Mouse (Mus musculus) cerebellum, adult 2 months (tissue): ENCODE measurements around the gene Tmem11.

Source experiments
- CTCF ChIP-seq: fragments of 200-500 bp; IDR thresholded peaks from 2 replicates; pipeline ENCODE4 v1.5.1; 2011; ENCODE audit warnings: low read depth, mild to moderate bottlenecking, control low read depth, low read length, moderate library complexity, borderline replicate concordance; ENCODE audit not compliant: insufficient read depth
- POLR2A ChIP-seq: fragments of 200-500 bp; IDR thresholded peaks from 2 replicates; pipeline ENCODE4 v1.6.1; 2011; ENCODE audit warnings: low read length, control low read depth, borderline replicate concordance; ENCODE audit not compliant: insufficient read depth

DNA sequence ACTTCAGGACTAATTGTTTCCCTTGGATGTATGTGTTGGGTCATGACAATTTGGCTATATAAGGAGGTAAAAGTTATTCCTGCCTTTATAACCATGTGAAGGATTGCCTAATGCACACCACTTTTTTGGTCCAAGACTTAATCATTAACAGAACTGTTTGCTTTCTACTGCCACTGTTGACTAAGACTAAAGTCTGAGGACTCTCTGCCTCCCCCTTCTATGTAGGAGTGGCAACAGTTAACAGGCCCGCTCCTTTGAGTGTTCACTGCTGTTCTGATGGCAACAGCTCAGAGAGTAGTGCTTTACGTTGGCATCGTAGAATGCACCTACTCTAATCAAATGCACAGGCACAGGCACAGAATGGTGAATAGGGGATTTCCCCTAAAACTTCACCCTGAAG lies 53.9 kb downstream of the Tmem11 start:
- TF ChIP-seq CTCF (no peak), POLR2A (no peak)
